Mouse (Mus musculus) embryonic facial prominence, embryonic 13.5 days (tissue): ENCODE results near the gene Gspt1. TPM values are rescaled to one million over a fixed set of nuclear protein-coding genes. Genes with fewer than 3 reads are reported as not detected.

Source experiments
- ATAC-seq: fragments of 200-750 bp; cut with Nextera tagmentation; 2 replicates; pipeline ENCODE4 v1.8.0; 2017; ENCODE audit warnings: low read depth; ENCODE audit not compliant: insufficient number of reproducible peaks, insufficient read depth, low FRiP score, low TSS enrichment
- H3K27ac ChIP-seq: fragments of 300-500 bp; sonication (generic); 2 replicates; pipeline ENCODE4 v1.5.1; 2015; ENCODE audit warnings: moderate library complexity, mild to moderate bottlenecking, inconsistent platforms
- H3K27me3 ChIP-seq: fragments of 300-500 bp; sonication (generic); 2 replicates; pipeline ENCODE4 v1.6.1; 2015; ENCODE audit warnings: mild to moderate bottlenecking, inconsistent platforms
- H3K36me3 ChIP-seq: fragments of 300-500 bp; sonication (generic); 2 replicates; pipeline ENCODE4 v1.6.1; 2015; ENCODE audit warnings: mild to moderate bottlenecking, inconsistent platforms
- H3K4me1 ChIP-seq: fragments of 300-500 bp; sonication (generic); 2 replicates; pipeline ENCODE4 v1.6.1; 2015; ENCODE audit warnings: inconsistent platforms
- H3K4me2 ChIP-seq: fragments of 300-500 bp; sonication (generic); 2 replicates; pipeline ENCODE4 v1.6.1; 2015; ENCODE audit warnings: moderate library complexity, mild to moderate bottlenecking, inconsistent platforms
- H3K4me3 ChIP-seq: fragments of 300-500 bp; sonication (generic); 2 replicates; pipeline ENCODE4 v1.5.1; 2015; ENCODE audit warnings: mild to moderate bottlenecking, inconsistent platforms
- H3K9ac ChIP-seq: fragments of 300-500 bp; sonication (generic); 2 replicates; pipeline ENCODE4 v1.6.1; 2015; ENCODE audit warnings: mild to moderate bottlenecking, inconsistent platforms
- H3K9me3 ChIP-seq: fragments of 300-500 bp; sonication (generic); 2 replicates; pipeline ENCODE4 v1.6.1; 2016; ENCODE audit warnings: inconsistent platforms
- WGBS: fragments of 180-500 bp; shearing (Covaris S2); methylation state at CpG from one replicate; pipeline ENCODE4 v1.1.7; 2015; ENCODE audit warnings: mixed read lengths; 5-methylcytosine and 5-hydroxymethylcytosine counted together
- microRNA counts: library from miRNA; unstranded; fragments of <30 nt; microRNA quantifications from one replicate; lab custom pipeline; 2016
- microRNA-seq: library from miRNA; unstranded; fragments of <30 nt; microRNA quantifications from one replicate; pipeline ENCODE4, GENCODE M21; 2016
- polyA plus RNA-seq: library from polyadenylated mRNA; unstranded; fragments of >200 nt; fragmentation: Nextera tagmentation; extraction: Ambion mirVana; gene quantifications from 2 replicates; pipeline ENCODE4 v1.2.1, GENCODE M21; 2015

Gene Gspt1
- polyA plus RNA-seq, 1 experiment from 2014 or later: 80.1 TPM

DNA sequence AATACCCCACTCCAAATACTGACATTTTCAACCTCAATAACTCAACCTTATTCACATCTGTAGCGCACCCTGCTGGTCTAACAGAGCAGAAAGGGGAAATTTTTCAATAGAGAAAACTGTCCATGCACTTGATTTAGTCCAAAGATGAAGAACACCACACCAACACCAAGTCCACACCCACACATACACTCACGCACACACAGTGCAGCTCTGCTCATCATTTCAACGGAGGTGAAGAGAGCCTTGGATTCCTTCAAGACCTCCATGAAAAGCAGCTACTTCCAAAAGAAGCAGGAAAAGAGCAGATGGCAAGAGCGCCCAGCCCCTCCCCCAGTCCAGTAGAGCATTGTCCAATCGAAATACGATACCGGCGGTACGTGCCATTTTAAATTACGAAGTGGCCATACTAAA, 79.4 kb downstream of the Gspt1 start:
- H3K9ac ChIP-seq: peak overlapping the region; percentile 89; the same call in 1 of the 2 replicates
- H3K4me3 ChIP-seq: peak overlapping the region; percentile 92
- no peaks in the 10 kb centered on the region for H3K9me3 ChIP-seq
- peak overlapping the region; percentile 82 for H3K4me2 ChIP-seq
- H3K36me3 ChIP-seq: no peaks in the 10 kb centered on the region
- H3K27ac ChIP-seq: peak overlapping the region; percentile 81; the same call in 1 of the 2 replicates
- H3K27me3 ChIP-seq: no peaks in the 10 kb centered on the region
- H3K4me1 ChIP-seq: peaks cover 26% of the 10 kb centered on the region
- 9% methylated on average over 10 of the region's 10 CpGs for WGBS
- no peak for ATAC-seq

DNA sequence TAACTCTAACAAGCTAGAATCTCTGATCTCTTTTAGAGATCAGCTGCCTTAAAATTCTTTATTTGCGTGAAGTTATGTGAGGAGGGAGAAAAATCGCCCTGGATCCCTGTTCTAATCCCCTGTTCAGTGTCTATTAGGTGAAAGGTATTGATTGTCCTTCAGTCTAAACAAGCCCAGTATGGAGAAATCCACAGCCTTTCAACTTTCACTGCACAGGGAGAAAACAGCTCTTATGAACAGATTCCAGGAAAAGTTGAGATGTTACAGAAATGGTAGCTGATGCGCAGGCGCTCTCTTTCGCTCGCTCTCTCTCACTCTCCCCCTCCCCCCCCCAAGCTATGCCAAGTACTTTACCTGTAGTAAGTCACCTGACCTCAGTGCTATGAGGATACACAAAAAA, 82.4 kb downstream of the Gspt1 start:
- Histone ChIP-seq H3K27me3 (no peaks in the 10 kb centered on the region), H3K4me2 (no peak overlapping the region), H3K9me3 (no peaks in the 10 kb centered on the region), H3K9ac (no peak overlapping the region), H3K27ac (no peak overlapping the region), H3K36me3 (no peaks in the 10 kb centered on the region), H3K4me1 (peaks cover 22% of the 10 kb centered on the region), H3K4me3 (no peak overlapping the region)
- 84% methylated on average over 6 of the region's 6 CpGs for WGBS
- no peak for ATAC-seq

MicroRNAs encoded within 50 kb of the gene (microRNA counts, 519-probe panel; counts per million panel counts)
- 1,576 counts per million, percentile 47 among the panel's probes with 10 or more counts for microRNA mmu-miR-1945 (lab: Ali Mortazavi, UCI)

Small RNAs within 50 kb of the gene (microRNA-seq; reads per million reads assigned to microRNA genes)
- 3.1 reads per million, percentile 11 among the genes with 10 or more reads in this experiment for gene Mir1945

Other genes starting within 250 kb of the Gspt1 start
- 50.7 and 51.1 TPM in 2 replicates for gene Snn, start 193.4 kb downstream of the Gspt1 start, polyA plus RNA-seq
- gene Litaf, start 188.2 kb downstream of the Gspt1 start, polyA plus RNA-seq: 111 and 120 TPM in 2 replicates
- 36.3 and 38.6 TPM in 2 replicates for gene Txndc11, start 119.7 kb downstream of the Gspt1 start, polyA plus RNA-seq
- 98.5 and 119 TPM in 2 replicates for gene Zc3h7a, start 77.9 kb downstream of the Gspt1 start, polyA plus RNA-seq
- 199 and 218 TPM in 2 replicates for gene Rsl1d1, start 51.0 kb downstream of the Gspt1 start, polyA plus RNA-seq
- 0.35 TPM in 1 of 2 replicates, not detected in the other for gene Tnfrsf17, start 59.5 kb upstream of the Gspt1 start, polyA plus RNA-seq
- gene Snx29, start 68.6 kb upstream of the Gspt1 start, polyA plus RNA-seq: 18.1 and 19.2 TPM in 2 replicates